Mouse (Mus musculus) MEL (cell line): Measurements from ENCODE around the gene Mybpc2. TPM values are rescaled to one million over a fixed set of nuclear protein-coding genes. Genes with fewer than 3 reads are reported as not detected.

ENCODE experiments used
- DNase-seq: peaks from one replicate; pipeline ENCODE4 v3.0.0; 2011; ENCODE audit warnings: low read depth, low spot score
- H3K27ac ChIP-seq: 2 replicates; pipeline ENCODE4 v1.5.1; 2012; ENCODE audit warnings: low read depth, mild to moderate bottlenecking, control low read depth, low read length, moderate library complexity; ENCODE audit not compliant: control insufficient read depth
- H3K27me3 ChIP-seq, 2 experiments: fragments of 150-350 bp in 1 of 2; sonication (generic) in 1 of 2; 2 replicates each; pipeline ENCODE4 v1.6.1; 2012; ENCODE audit warnings: low read length in 2 of 2, mild to moderate bottlenecking in 2 of 2, improper control_type of control experiment in 1 of 2, moderate library complexity in 1 of 2; ENCODE audit not compliant: insufficient read depth in 2 of 2, control insufficient read depth in 1 of 2
- H3K36me3 ChIP-seq, 2 experiments: 2 replicates each; pipeline ENCODE4 v1.6.1; 2012 to 2014; ENCODE audit warnings: low read length in 2 of 2, improper control_type of control experiment in 1 of 2, inconsistent platforms in 1 of 2, mild to moderate bottlenecking in 1 of 2; ENCODE audit not compliant: insufficient read depth in 2 of 2, control insufficient read depth in 1 of 2
- H3K4me1 ChIP-seq, 2 experiments: fragments of 150-350 bp in 1 of 2; sonication (generic) in 1 of 2; 2 replicates each; pipeline ENCODE4 v1.6.1; 2012; ENCODE audit warnings: low read length in 2 of 2, improper control_type of control experiment in 1 of 2, mild to moderate bottlenecking in 1 of 2; ENCODE audit not compliant: insufficient read depth in 2 of 2, control insufficient read depth in 1 of 2
- H3K4me3 ChIP-seq, 2 experiments: fragments of 150-350 bp in 1 of 2; sonication (generic) in 1 of 2; 2 replicates each; pipeline ENCODE4 v1.5.1; 2012; ENCODE audit warnings: low read depth in 2 of 2, low read length in 2 of 2, mild to moderate bottlenecking in 2 of 2, moderate library complexity in 2 of 2, control low read depth in 1 of 2, improper control_type of control experiment in 1 of 2; ENCODE audit not compliant: control insufficient read depth in 1 of 2, insufficient read depth in 1 of 2
- H3K79me2 ChIP-seq: 2 replicates; pipeline ENCODE4 v1.6.1; 2012; ENCODE audit warnings: mild to moderate bottlenecking, low read length, moderate library complexity; ENCODE audit not compliant: control insufficient read depth, poor library complexity, insufficient read depth
- H3K9ac ChIP-seq: 2 replicates; pipeline ENCODE4 v1.6.1; 2012; ENCODE audit warnings: low read depth, mild to moderate bottlenecking, control low read depth, low read length, moderate library complexity; ENCODE audit not compliant: control insufficient read depth, poor library complexity, severe bottlenecking
- H3K9me3 ChIP-seq: fragments of 150-350 bp; sonication (generic); replicated peaks from 2 replicates; pipeline ENCODE4 v1.6.1; 2012; ENCODE audit warnings: mild to moderate bottlenecking, low read length, improper control_type of control experiment, moderate library complexity; ENCODE audit not compliant: insufficient read depth
- BHLHE40 ChIP-seq: IDR thresholded peaks from 2 replicates; pipeline ENCODE4 v1.6.1; 2012; ENCODE audit warnings: low read depth, mild to moderate bottlenecking, inconsistent platforms, low read length, improper control_type of control experiment, borderline replicate concordance
- E2F4 ChIP-seq: IDR thresholded peaks from 2 replicates; pipeline ENCODE4 v1.6.1; 2011; ENCODE audit warnings: low read depth, low read length, improper control_type of control experiment, borderline replicate concordance
- ELF1 ChIP-seq: IDR thresholded peaks from 2 replicates; pipeline ENCODE4 v1.6.1; 2014; ENCODE audit warnings: low read depth, mild to moderate bottlenecking, inconsistent platforms, low read length, improper control_type of control experiment, moderate library complexity
- GABPA ChIP-seq: IDR thresholded peaks from 2 replicates; pipeline ENCODE4 v1.6.1; 2012; ENCODE audit warnings: low read depth, mild to moderate bottlenecking, inconsistent platforms, low read length, improper control_type of control experiment, moderate library complexity
- HCFC1 ChIP-seq: IDR thresholded peaks from 2 replicates; pipeline ENCODE4 v1.6.1; 2012; ENCODE audit warnings: low read depth, mild to moderate bottlenecking, inconsistent platforms, low read length, improper control_type of control experiment, moderate library complexity
- KAT2A ChIP-seq: conservative IDR thresholded peaks from 2 replicates; pipeline ENCODE4 v1.6.1; 2012; ENCODE audit warnings: low read depth, low read length, improper control_type of control experiment, inconsistent platforms
- MAFK ChIP-seq: IDR thresholded peaks from 2 replicates; pipeline ENCODE4 v1.6.1; 2011; ENCODE audit warnings: low read depth, mild to moderate bottlenecking, low read length, improper control_type of control experiment, borderline replicate concordance
- MAX ChIP-seq: IDR thresholded peaks from 2 replicates; pipeline ENCODE4 v1.6.1; 2011; ENCODE audit warnings: low read length, improper control_type of control experiment
- MXI1 ChIP-seq: IDR thresholded peaks from 2 replicates; pipeline ENCODE4 v1.6.1; 2011; ENCODE audit warnings: mild to moderate bottlenecking, low read depth, low read length, improper control_type of control experiment
- MYB ChIP-seq: IDR thresholded peaks from 2 replicates; pipeline ENCODE4 v1.6.1; 2011; ENCODE audit warnings: mild to moderate bottlenecking, low read depth, low read length, improper control_type of control experiment
- NELFE ChIP-seq: IDR thresholded peaks from 2 replicates; pipeline ENCODE4 v1.6.1; 2011; ENCODE audit warnings: low read depth, low read length, improper control_type of control experiment
- POLR2A ChIP-seq, 2 experiments: IDR thresholded peaks; 2 replicates each; pipeline ENCODE4 v1.6.1; 2011 to 2012; ENCODE audit warnings: low read length in 2 of 2, mild to moderate bottlenecking in 2 of 2, control low read depth in 1 of 2, improper control_type of control experiment in 1 of 2, low read depth in 1 of 2, moderate library complexity in 1 of 2; ENCODE audit not compliant: control insufficient read depth in 1 of 2, insufficient read depth in 1 of 2, poor library complexity in 1 of 2
- POLR2AphosphoS5 ChIP-seq: IDR thresholded peaks from 2 replicates; pipeline ENCODE4 v1.6.1; 2012; ENCODE audit warnings: low read depth, borderline replicate concordance, mild to moderate bottlenecking, inconsistent platforms, low read length, moderate library complexity, mixed read lengths
- RCOR1 ChIP-seq: IDR thresholded peaks from 2 replicates; pipeline ENCODE4 v1.6.1; 2012; ENCODE audit warnings: low read depth, mild to moderate bottlenecking, inconsistent platforms, low read length, improper control_type of control experiment
- SIN3A ChIP-seq: IDR thresholded peaks from 2 replicates; pipeline ENCODE4 v1.6.1; 2012; ENCODE audit warnings: low read length, improper control_type of control experiment, inconsistent platforms
- TAL1 ChIP-seq: IDR thresholded peaks from 2 replicates; pipeline ENCODE4 v1.6.1; 2012; ENCODE audit warnings: mild to moderate bottlenecking, inconsistent platforms, low read length, moderate library complexity, mixed read lengths
- TCF12 ChIP-seq: IDR thresholded peaks from 2 replicates; pipeline ENCODE4 v1.6.1; 2014; ENCODE audit warnings: low read depth, mild to moderate bottlenecking, inconsistent platforms, low read length, improper control_type of control experiment, moderate library complexity
- USF2 ChIP-seq, 2 experiments: IDR thresholded peaks; 2 replicates each; pipeline ENCODE4 v1.6.1; 2011 to 2012; ENCODE audit warnings: improper control_type of control experiment in 2 of 2, low read length in 2 of 2, borderline replicate concordance in 1 of 2, inconsistent platforms in 1 of 2, low read depth in 1 of 2, mild to moderate bottlenecking in 1 of 2; ENCODE audit not compliant: insufficient read depth in 1 of 2
- ZKSCAN1 ChIP-seq: IDR thresholded peaks from 2 replicates; pipeline ENCODE4 v1.6.1; 2012; ENCODE audit warnings: low read depth, mild to moderate bottlenecking, inconsistent platforms, low read length, improper control_type of control experiment, moderate library complexity
- ZMIZ1 ChIP-seq: IDR thresholded peaks from 2 replicates; pipeline ENCODE4 v1.6.1; 2012; ENCODE audit warnings: low read depth, mild to moderate bottlenecking, inconsistent platforms, low read length, improper control_type of control experiment, moderate library complexity
- polyA plus RNA-seq, 2 experiments: library from polyadenylated mRNA; stranded (reverse) in 1 of 2; unstranded in 1 of 2; fragments of >175 nt in 1 of 2; fragments of >200 nt in 1 of 2; gene quantifications; 2 replicates each; pipeline versions ENCODE4 v1.2.1 to v1.2.4; 2012; ENCODE audit warnings: low replicate concordance in 2 of 2, low read depth in 1 of 2; ENCODE audit not compliant: insufficient read length in 2 of 2, insufficient read depth in 1 of 2, missing spikeins in 1 of 2
- total RNA-seq: library from RNA; depleted of rRNA; stranded (reverse); fragments of 300-350 nt; gene quantifications from 2 replicates; pipeline ENCODE4 v1.2.3, GENCODE M21; 2012

The Mybpc2 gene
- total and polyA plus RNA-seq, 3 experiments = not detected

DNA sequence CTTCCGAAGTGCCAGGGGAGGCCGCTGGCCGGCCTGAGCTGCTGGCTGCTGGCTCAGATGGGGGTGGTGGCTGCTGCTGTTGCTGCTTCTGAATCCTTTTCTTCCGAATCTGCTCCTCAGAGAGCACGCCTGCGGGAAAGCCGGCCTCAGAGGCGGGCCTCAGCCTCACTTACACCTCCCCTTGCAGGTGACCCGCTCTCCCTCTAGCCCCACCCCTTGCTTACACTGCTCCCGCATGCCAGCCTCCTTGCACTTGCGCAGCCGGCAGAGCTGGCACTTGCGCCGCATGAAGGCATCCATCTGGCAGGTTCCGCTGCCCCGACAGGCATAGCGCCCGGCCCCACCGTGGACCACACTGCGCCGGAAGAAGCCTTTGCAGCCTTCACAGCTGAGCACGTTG, 27.3 kb upstream of the Mybpc2 start:
- DNase-seq = no peak
- Histone ChIP-seq H3K9me3 (no peaks in the 10 kb centered on the region), H3K4me1 (peaks cover 0 to 23% of the 10 kb centered on the region in 2 experiments; a peak in 3 of 4 replicates), H3K36me3 (peaks cover 0 to 3% of the 10 kb centered on the region in 2 experiments; a peak in 2 of 4 replicates), H3K79me2 (peaks cover 25% of the 10 kb centered on the region), H3K9ac (no peak overlapping the region), H3K27ac (no peak overlapping the region), H3K4me3 (no peak overlapping the region), H3K27me3 (no peaks in the 10 kb centered on the region)
- TF ChIP-seq NELFE = no peak
- no peak for TF ChIP-seq KAT2A
- no peak for TF ChIP-seq TAL1
- no peak for TF ChIP-seq BHLHE40
- TF ChIP-seq MAX = no peak
- TF ChIP-seq HCFC1 = no peak
- TF ChIP-seq RCOR1 = no peak
- no peak for TF ChIP-seq TCF12

DNA sequence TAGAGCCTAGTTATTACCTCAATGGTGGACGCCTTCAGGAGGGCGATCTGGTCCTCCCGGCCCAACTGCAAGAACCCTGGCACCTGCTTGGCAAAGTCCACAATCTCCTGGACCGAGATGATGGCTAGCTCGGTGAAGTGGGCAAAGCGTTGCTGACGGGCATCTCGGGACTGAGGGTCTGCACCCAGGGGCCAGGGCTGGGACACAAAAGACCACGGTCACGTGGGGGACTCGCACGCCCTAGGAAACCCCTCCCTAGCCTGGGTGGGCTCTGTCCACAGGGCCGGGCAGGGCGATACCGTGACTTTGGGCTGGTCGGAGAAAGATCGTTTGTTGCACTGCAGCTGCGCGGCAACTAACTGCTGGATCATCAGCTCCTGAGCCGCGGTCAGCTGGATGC, 26.8 kb upstream of the Mybpc2 start:
- no peak overlapping the region for H3K27ac ChIP-seq
- no peaks in the 10 kb centered on the region; a peak in 2 of 4 replicates for H3K36me3 ChIP-seq
- H3K9ac ChIP-seq = no peak overlapping the region
- H3K4me3 ChIP-seq = no peak overlapping the region
- H3K4me1 ChIP-seq = peaks cover 0 to 21% of the 10 kb centered on the region in 2 experiments; a peak in 3 of 4 replicates
- no peaks in the 10 kb centered on the region for H3K9me3 ChIP-seq
- H3K27me3 ChIP-seq = no peaks in the 10 kb centered on the region
- no peak for DNase-seq
- no peak for TF ChIP-seq ZKSCAN1
- TF ChIP-seq MYB = no peak
- TF ChIP-seq POLR2A (IDR thresholded peaks at IDR 0.05; ENCODE audit: control insufficient read depth in 1 of 2, insufficient read depth in 1 of 2, low read depth in 1 of 2, low read length in 2 of 2, poor library complexity in 1 of 2) = no peak
- TF ChIP-seq E2F4 = no peak
- TF ChIP-seq ELF1 = no peak
- TF ChIP-seq POLR2AphosphoS5 = no peak
- TF ChIP-seq HCFC1 = no peak
- TF ChIP-seq, all 39 proteins: peak for 0
- H3K79me2 ChIP-seq = peaks cover 28% of the 10 kb centered on the region

DNA sequence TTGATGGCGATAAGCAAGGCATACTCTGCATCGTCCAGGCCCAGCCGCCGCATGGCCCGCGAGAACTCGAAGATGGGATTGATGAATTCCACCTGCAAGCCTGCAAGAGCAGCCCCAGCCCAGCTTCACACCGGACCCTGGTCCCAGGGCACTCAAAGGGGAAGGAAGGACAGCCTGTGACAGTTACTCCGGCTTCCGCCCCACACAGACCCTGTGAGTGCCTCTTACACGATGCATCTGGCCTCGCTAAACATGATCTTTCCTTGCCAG, 25.9 kb upstream of the Mybpc2 start:
- DNase-seq = no peak
- no peak overlapping the region for H3K4me3 ChIP-seq
- TF ChIP-seq USF2 (IDR thresholded peaks at IDR 0.05; ENCODE audit: borderline replicate concordance in 1 of 2, insufficient read depth in 1 of 2, low read depth in 1 of 2, low read length in 2 of 2) = no peak
- TF ChIP-seq GABPA = no peak
- TF ChIP-seq MAX = no peak
- no peak for TF ChIP-seq SIN3A
- no peak for TF ChIP-seq E2F4
- TF ChIP-seq MAFK = no peak
- no peak for TF ChIP-seq MXI1
- no peak for TF ChIP-seq ZMIZ1
- TF ChIP-seq, all 39 proteins: peak for 0
- Histone ChIP-seq H3K27me3 (no peaks in the 10 kb centered on the region), H3K9me3 (no peaks in the 10 kb centered on the region), H3K27ac (no peak overlapping the region), H3K79me2 (peaks cover 31% of the 10 kb centered on the region), H3K9ac (no peak overlapping the region), H3K4me1 (peaks cover 0 to 19% of the 10 kb centered on the region in 2 experiments; a peak in 3 of 4 replicates), H3K36me3 (no peaks in the 10 kb centered on the region; a peak in 2 of 4 replicates)
